Mouse (Mus musculus) forebrain, postnatal 0 days (tissue): ENCODE data around the gene Mrpl17. TPM values are rescaled to one million over a fixed set of nuclear protein-coding genes. Genes with fewer than 3 reads are reported as not detected.

Source experiments
- ATAC-seq: fragments of 200-750 bp; cut with Nextera tagmentation; 2 replicates; pipeline ENCODE4 v1.8.0; 2017; ENCODE audit warnings: mild to moderate bottlenecking, moderate library complexity
- DNase-seq: peaks from one replicate; pipeline ENCODE4 v3.0.0-alpha.2; 2015
- H3K27ac ChIP-seq: fragments of 300-500 bp; sonication (generic); 2 replicates; pipeline ENCODE4 v1.5.1; 2014; ENCODE audit warnings: low read depth, mild to moderate bottlenecking, antibody characterized with exemption, low read length, moderate library complexity, mixed read lengths
- H3K27me3 ChIP-seq: fragments of 300-500 bp; sonication (generic); 2 replicates; pipeline ENCODE4 v1.6.1; 2014; ENCODE audit warnings: mild to moderate bottlenecking, low read length, mixed read lengths; ENCODE audit not compliant: insufficient read depth
- H3K36me3 ChIP-seq: fragments of 300-500 bp; sonication (generic); 2 replicates; pipeline ENCODE4 v1.6.1; 2014; ENCODE audit warnings: mild to moderate bottlenecking, moderate library complexity; ENCODE audit not compliant: insufficient read depth
- H3K4me1 ChIP-seq: fragments of 300-500 bp; sonication (generic); 2 replicates; pipeline ENCODE4 v1.6.1; 2014; ENCODE audit warnings: antibody characterized with exemption; ENCODE audit not compliant: insufficient read depth
- H3K4me2 ChIP-seq: fragments of 300-500 bp; sonication (generic); 2 replicates; pipeline ENCODE4 v1.6.1; 2014; ENCODE audit warnings: low read depth, mild to moderate bottlenecking, moderate library complexity
- H3K4me3 ChIP-seq: fragments of 300-500 bp; sonication (generic); 2 replicates; pipeline ENCODE4 v1.5.1; 2014; ENCODE audit warnings: low read depth, low read length, mixed read lengths
- H3K9ac ChIP-seq: fragments of 300-500 bp; sonication (generic); 2 replicates; pipeline ENCODE4 v1.6.1; 2014; ENCODE audit warnings: mild to moderate bottlenecking
- H3K9me3 ChIP-seq: fragments of 300-500 bp; sonication (generic); 2 replicates; pipeline ENCODE4 v1.6.1; 2016; ENCODE audit warnings: low read length
- CTCF ChIP-seq: sonication (generic); IDR thresholded peaks from 2 replicates; pipeline ENCODE4 v1.5.1; 2016; ENCODE audit warnings: antibody characterized with exemption, control low read depth, low read depth
- WGBS: fragments of 180-500 bp; shearing (Covaris S2); extraction: QIAGEN DNeasy Blood & Tissue Kit; methylation state at CpG from one replicate; pipeline ENCODE4 v1.1.7; 2014; 5-methylcytosine and 5-hydroxymethylcytosine counted together
- polyA plus RNA-seq: library from polyadenylated mRNA; unstranded; fragments of >200 nt; fragmentation: Nextera tagmentation; extraction: Ambion mirVana; gene quantifications from 2 replicates; pipeline ENCODE4 v1.2.1, GENCODE M21; 2015
- total RNA-seq: library from RNA; depleted of rRNA; stranded (reverse); fragments of >200 nt; gene quantifications from 2 replicates; pipeline ENCODE4 v1.2.3, GENCODE M21; 2014

Mrpl17 gene
- total and polyA plus RNA-seq, 2 experiments from 2014 or later: 15.0 to 192 TPM

DNA sequence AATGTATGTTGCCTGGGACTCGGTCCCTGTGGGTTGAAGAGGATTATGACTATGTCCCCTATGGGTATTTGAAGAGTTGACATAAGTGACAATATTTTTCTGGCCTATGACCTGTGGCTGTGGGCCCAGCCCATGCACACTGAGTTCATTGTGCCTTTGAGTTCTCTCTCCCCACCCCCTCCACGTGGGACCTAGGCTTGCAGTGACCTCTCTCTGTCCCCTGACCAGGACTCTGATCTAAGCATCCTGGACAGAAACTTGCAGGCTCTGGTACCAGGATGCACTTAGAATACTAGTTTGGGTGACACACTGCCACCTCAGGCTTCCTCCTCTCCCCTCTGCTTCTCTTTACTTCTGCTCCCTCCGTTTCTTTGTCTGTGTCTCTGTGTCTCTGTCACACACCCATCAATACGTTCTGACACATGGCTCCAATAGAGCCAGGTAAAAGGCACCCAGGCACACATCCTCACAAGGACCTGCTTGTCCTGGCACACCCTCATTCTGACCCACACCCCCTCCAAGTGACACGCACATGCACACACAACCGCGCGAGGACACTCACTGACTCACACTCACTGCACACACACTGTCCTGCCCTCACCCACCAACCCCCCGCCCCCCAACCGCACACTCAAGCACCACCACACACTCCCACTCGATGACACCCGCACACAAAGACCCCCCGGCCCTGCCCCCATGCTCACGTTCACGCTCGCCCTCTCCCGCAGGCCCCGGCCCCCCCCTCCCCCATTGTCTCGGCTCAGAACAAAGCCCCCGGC lies 24.2 kb downstream of the Mrpl17 start:
- Histone ChIP-seq H3K36me3 (peaks cover 18% of the 10 kb centered on the region), H3K4me1 (peaks cover 35% of the 10 kb centered on the region), H3K9ac (peak overlapping the region; percentile 100), H3K4me2 (peak overlapping the region; percentile 83), H3K4me3 (peak overlapping the region; percentile 97), H3K9me3 (no peaks in the 10 kb centered on the region), H3K27ac (peak overlapping the region; percentile 99), H3K27me3 (no peaks in the 10 kb centered on the region)
- WGBS: 4% methylated on average over 19 of the region's 20 CpGs
- no peak for TF ChIP-seq CTCF
- ATAC-seq: peak; percentile 79
- DNase-seq: peak; percentile 63

DNA sequence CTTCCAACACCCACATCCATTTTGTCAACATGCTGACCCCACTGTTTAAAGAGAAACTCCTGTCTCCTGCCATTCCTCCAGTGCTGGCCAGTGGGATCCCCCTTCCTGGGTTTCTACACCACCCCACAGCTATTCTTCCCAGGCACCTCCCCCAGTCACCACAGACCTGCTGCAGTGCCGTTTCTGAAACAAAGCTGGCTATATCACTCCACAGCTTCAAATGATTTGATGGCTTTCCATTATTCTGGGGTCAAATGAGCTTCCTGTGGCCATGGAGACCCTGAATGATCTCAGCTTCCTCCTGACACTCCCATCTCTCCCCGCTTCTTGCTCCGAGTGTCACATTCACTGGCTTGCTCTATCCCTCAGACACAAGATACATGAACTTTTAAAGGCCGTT lies 26.3 kb downstream of the Mrpl17 start:
- peak overlapping the region; percentile 18; the same call in 1 of the 2 replicates for H3K4me3 ChIP-seq
- 6% methylated on average over 4 of the region's 4 CpGs for WGBS
- 0 out of 2 replicates have a peak overlapping the region, but pooled peaks have one; percentile 0 for H3K27ac ChIP-seq
- H3K4me2 ChIP-seq: peak overlapping the region; percentile 83
- H3K9me3 ChIP-seq: no peaks in the 10 kb centered on the region
- no peak for ATAC-seq
- no peak for TF ChIP-seq CTCF
- H3K9ac ChIP-seq: peak overlapping the region; percentile 26; the same call in 1 of the 2 replicates
- no peak for DNase-seq
- H3K36me3 ChIP-seq: peaks cover 39% of the 10 kb centered on the region
- H3K4me1 ChIP-seq: peaks cover 35% of the 10 kb centered on the region
- H3K27me3 ChIP-seq: no peaks in the 10 kb centered on the region

DNA sequence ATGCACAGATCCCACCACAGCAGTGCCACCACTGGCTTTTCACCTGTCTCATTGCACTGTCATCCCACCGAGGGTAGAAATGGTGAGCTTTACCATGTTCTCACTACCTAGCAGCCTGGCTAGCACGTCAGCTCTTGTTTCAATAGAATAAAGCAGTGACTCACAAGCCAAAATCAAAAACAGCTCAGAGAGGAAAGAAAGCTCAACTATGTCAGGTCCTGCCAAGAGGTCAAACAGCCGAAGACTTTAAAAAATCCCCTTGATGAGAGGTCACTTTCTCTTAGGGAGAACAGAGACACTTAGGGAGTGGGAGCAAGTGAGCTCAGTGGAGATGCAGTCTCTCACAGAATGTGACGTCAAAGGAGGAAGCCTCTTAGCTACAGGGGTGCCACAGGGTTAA lies 27.0 kb downstream of the Mrpl17 start:
- Histone ChIP-seq H3K27me3 (no peaks in the 10 kb centered on the region), H3K4me3 (no peak overlapping the region), H3K9me3 (no peaks in the 10 kb centered on the region), H3K4me1 (peaks cover 30% of the 10 kb centered on the region), H3K9ac (no peak overlapping the region), H3K4me2 (peak overlapping the region; percentile 83; the same call in 1 of the 2 replicates), H3K27ac (no peak overlapping the region), H3K36me3 (peaks cover 45% of the 10 kb centered on the region)
- DNase-seq (no peak), ATAC-seq (no peak)
- TF ChIP-seq CTCF: no peak
- 41% methylated on average over 4 of the region's 4 CpGs for WGBS

DNA sequence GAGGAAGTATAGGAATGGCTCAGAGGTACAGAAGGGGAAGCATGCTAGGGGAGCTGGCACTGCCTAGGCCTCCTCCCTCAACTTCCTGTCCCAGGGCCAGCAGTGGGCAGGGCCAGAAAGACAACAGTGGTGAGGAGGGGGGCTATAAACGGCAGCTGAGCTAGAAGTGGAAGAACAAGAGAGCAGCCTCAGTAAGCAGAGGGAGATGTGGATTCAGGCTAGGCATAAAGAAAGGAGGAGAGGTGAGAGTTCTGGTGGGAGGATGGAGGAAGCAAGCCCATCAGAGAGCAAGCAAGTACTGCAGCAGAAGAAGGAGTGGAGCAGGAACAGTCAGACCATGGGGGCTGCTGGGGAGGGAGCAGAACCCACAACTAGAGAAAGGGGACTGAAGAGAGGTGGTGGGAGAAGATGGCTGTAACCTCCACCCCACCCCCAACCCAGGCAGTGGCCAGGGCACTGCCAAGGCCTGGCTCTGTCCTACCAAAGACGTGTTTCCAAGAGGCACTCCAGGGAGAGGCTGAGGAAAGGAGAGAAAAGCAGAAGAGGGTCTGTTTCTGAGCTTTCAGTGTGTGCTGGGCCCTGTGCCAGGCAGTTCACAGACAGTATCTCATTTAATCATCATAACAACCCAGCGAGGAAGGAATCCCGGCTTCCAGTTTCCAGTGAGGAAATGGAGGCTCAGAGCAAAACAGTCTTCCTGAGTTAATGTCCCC lies 32.2 kb downstream of the Mrpl17 start:
- Histone ChIP-seq H3K4me3 (no peak overlapping the region), H3K27me3 (no peaks in the 10 kb centered on the region), H3K4me2 (peak overlapping the region; percentile 1; the same call in 1 of the 2 replicates), H3K27ac (peak overlapping the region; percentile 57), H3K9me3 (no peaks in the 10 kb centered on the region), H3K36me3 (peaks cover 51% of the 10 kb centered on the region), H3K4me1 (peaks cover 18% of the 10 kb centered on the region), H3K9ac (peak overlapping the region; percentile 18; the same call in 1 of the 2 replicates)
- 18% methylated on average over 4 of the region's 4 CpGs for WGBS
- DNase-seq (no peak), ATAC-seq (peak; percentile 64)
- TF ChIP-seq CTCF: no peak

DNA sequence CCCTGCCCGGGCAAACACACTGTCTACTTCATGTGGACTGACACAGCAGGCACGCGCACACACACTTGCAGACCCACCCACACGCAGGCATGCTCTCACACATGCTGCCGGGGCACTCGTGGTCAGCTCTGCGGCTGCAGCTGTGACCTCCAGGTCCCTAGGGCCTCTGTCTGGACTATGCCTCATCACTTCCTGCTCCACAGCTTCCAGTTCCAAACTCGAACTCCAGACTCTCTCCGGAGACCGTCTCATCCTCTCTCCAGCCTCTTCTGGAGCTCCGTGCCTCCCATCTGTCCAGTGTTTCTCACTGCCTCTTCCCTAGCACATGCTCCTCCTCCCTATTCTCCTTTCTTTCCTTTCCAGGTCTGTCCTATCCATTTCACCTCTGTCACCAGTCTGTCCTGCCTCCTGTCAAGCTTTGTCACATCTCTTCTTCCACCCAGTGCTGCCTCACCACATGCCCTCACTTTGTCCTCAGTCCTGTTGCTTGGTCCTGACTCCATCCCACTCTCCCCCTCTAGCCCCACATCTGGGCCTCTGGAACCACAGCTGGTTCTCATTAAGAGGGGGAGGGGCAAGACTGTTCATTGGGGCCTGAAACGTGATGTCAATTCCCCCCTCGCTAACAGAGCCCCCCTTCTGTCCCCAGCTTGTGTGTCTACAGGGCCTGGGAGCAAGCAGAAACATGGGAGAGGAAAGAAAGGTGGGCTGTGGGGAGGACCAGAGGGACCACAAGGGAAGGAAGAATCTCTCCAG lies 32.9 kb downstream of the Mrpl17 start:
- Histone ChIP-seq H3K27ac (0 out of 2 replicates have a peak overlapping the region, but pooled peaks have one; percentile 57), H3K4me3 (no peak overlapping the region), H3K36me3 (peaks cover 51% of the 10 kb centered on the region), H3K27me3 (no peaks in the 10 kb centered on the region), H3K4me1 (peaks cover 17% of the 10 kb centered on the region), H3K9me3 (no peaks in the 10 kb centered on the region), H3K4me2 (peak overlapping the region; percentile 1; the same call in 1 of the 2 replicates), H3K9ac (0 out of 2 replicates have a peak overlapping the region, but pooled peaks have one; percentile 18)
- TF ChIP-seq CTCF: no peak
- peak; percentile 32 for ATAC-seq
- WGBS: 63% methylated on average over 13 of the region's 13 CpGs
- no peak for DNase-seq

DNA sequence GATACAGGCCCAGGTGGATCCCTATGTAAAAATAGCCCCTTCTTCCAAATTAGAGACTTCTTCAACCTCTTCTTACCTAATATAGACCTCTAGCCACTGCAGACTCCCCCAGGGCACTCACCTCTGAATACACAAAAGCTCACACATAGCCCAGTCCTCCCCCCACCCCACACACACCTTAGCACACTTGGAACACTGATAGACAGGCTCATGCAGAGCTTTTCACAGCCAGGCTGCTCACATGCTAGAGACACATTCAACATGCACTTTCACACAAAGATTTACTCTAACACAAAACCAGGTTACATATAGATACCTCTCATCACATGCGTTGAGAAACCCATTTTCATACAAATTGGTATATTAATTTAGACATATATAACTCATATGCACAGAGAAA lies 33.6 kb downstream of the Mrpl17 start:
- DNase-seq (no peak), ATAC-seq (no peak)
- Histone ChIP-seq H3K9me3 (no peaks in the 10 kb centered on the region), H3K4me3 (no peak overlapping the region), H3K9ac (no peak overlapping the region), H3K36me3 (peaks cover 51% of the 10 kb centered on the region), H3K4me2 (no peak overlapping the region), H3K4me1 (peaks cover 17% of the 10 kb centered on the region), H3K27ac (no peak overlapping the region), H3K27me3 (no peaks in the 10 kb centered on the region)
- no peak for TF ChIP-seq CTCF
- WGBS: 98% methylated on average over 1 of the region's 1 CpGs
